In genomic region chr17:48300199-48300598, GRCm38 (mm10) we compare ENCODE assay signal across 11 mouse cellular contexts. TPM values are rescaled to one million over a fixed set of nuclear protein-coding genes. Genes with fewer than 3 reads are reported as not detected.
A peak's percentile ranks its signal among the peaks of the same experiment; 100 is the strongest.
DNase-seq lines count a peak whose midpoint lies in the region; ATAC-seq lines count a peak whose summit lies in the region.
"Had no signal": no experiment of that assay in that cellular context is flagged by ENCODE, and none has a peak within 500 bp of the region (broad histone marks: within the 10 kb centered on the region; RNA-seq: fewer than 3 reads in every experiment).

No protein-coding gene starts in this region.

- 11% methylated on average over 7 of the region's 7 CpGs for WGBS in liver, embryonic 12.5 days (ENCODE audit: insufficient replicate concordance)
- 73% methylated on average over 7 of the region's 7 CpGs for WGBS in hindbrain, embryonic 14.5 days

- peak; percentile 18 to 43 for DNase-seq in CD8-positive naive resting alpha-beta T cell, adult 2 months (ENCODE audit: low read depth in 2 of 2, low spot score in 2 of 2)
- DNase-seq in c-Kit-positive CD71-negative TER-119-negative erythroid progenitor cells, embryonic 14.5 days (ENCODE audit: low read depth): peak; percentile 65
- DNase-seq in spleen, adult 12 weeks (ENCODE audit: low spot score): peak; percentile 57
- DNase-seq in ovary, adult 18-20 months (ENCODE audit: low spot score): no peak
- DNase-seq in gastrocnemius, postnatal 36 days: no peak
- DNase-seq in cerebellum, adult 9-10 months: no peak
- DNase-seq in hindbrain, embryonic 14.5 days (ENCODE audit: low spot score): no peak
- DNase-seq: gastrocnemius, adult 2 months had no signal

- H3K4me3 ChIP-seq in liver, embryonic 12.5 days: peak overlapping the region; percentile 69
- H3K4me3 ChIP-seq in hindbrain, embryonic 14.5 days (replicated peaks; ENCODE audit: low read length): no peak overlapping the region
- H3K4me3 ChIP-seq: gastrocnemius, adult 2 months; limb, embryonic 13.5 days had no signal

- H3K27me3 ChIP-seq in liver, embryonic 12.5 days (replicated peaks): no peaks in the 10 kb centered on the region
- H3K27me3 ChIP-seq in hindbrain, embryonic 14.5 days (ENCODE audit: control insufficient read depth, insufficient read depth, low read length): no peaks in the 10 kb centered on the region
- H3K27me3 ChIP-seq: limb, embryonic 13.5 days had no signal

- peak overlapping the region; percentile 84 for H3K4me2 ChIP-seq in liver, embryonic 12.5 days
- H3K4me2 ChIP-seq in hindbrain, embryonic 14.5 days (replicated peaks): no peak overlapping the region
- H3K4me2 ChIP-seq: limb, embryonic 13.5 days had no signal

- H3K27ac ChIP-seq in liver, embryonic 12.5 days: peak overlapping the region; percentile 92
- no peak overlapping the region for H3K27ac ChIP-seq in hindbrain, embryonic 14.5 days
- H3K27ac ChIP-seq: gastrocnemius, adult 2 months; limb, embryonic 13.5 days had no signal

- H3K9me3 ChIP-seq in liver, embryonic 12.5 days (replicated peaks): no peaks in the 10 kb centered on the region
- no peaks in the 10 kb centered on the region for H3K9me3 ChIP-seq in hindbrain, embryonic 14.5 days (ENCODE audit: control insufficient read depth, low read length)
- H3K9me3 ChIP-seq: limb, embryonic 13.5 days had no signal

- H3K36me3 ChIP-seq in liver, embryonic 12.5 days: peaks cover 31% of the 10 kb centered on the region
- H3K36me3 ChIP-seq in hindbrain, embryonic 14.5 days (replicated peaks; ENCODE audit: control insufficient read depth, insufficient read depth): no peaks in the 10 kb centered on the region
- H3K36me3 ChIP-seq: limb, embryonic 13.5 days had no signal

- H3K4me1 ChIP-seq in liver, embryonic 12.5 days: peaks cover 81% of the 10 kb centered on the region
- no peaks in the 10 kb centered on the region for H3K4me1 ChIP-seq in hindbrain, embryonic 14.5 days (replicated peaks; ENCODE audit: control insufficient read depth, insufficient read depth, low read length)
- H3K4me1 ChIP-seq: limb, embryonic 13.5 days had no signal

- ATAC-seq in liver, embryonic 12.5 days: peak; percentile 82
- no peak for ATAC-seq in hindbrain, embryonic 14.5 days (ENCODE audit: low FRiP score)

- intact Hi-C loops in gastrocnemius, postnatal 36 days (cut with DNase I): no loop called here

- peak overlapping the region; percentile 80 for H3K9ac ChIP-seq in liver, embryonic 12.5 days
- H3K9ac ChIP-seq in hindbrain, embryonic 14.5 days: no peak overlapping the region
- H3K9ac ChIP-seq: limb, embryonic 13.5 days had no signal

RNA-seq across cellular contexts. Expression of gene Treml2, which starts 0.9 kb away (rescaled TPM):
- polyA plus RNA-seq in liver, embryonic 12.5 days (2016; fragmentation: Nextera tagmentation; extraction: Ambion mirVana): 6.3 and 7.5 TPM in 2 replicates
- total RNA-seq in gastrocnemius, postnatal 36 days (2021): under 1 TPM in 1 of 2 experiments, not detected in 1; 0.05 TPM
- polyA plus RNA-seq in hindbrain, embryonic 14.5 days (2014; fragmentation: Nextera tagmentation; extraction: Ambion mirVana): 0.09 TPM in 1 of 2 replicates, not detected in the other
- total RNA-seq: gastrocnemius, adult 2 months had no signal

RNA-seq across cellular contexts. Expression of gene B430306N03Rik, which starts 15.7 kb away (rescaled TPM):
- polyA plus RNA-seq in liver, embryonic 12.5 days (2016; fragmentation: Nextera tagmentation; extraction: Ambion mirVana): 1.4 and 2.0 TPM in 2 replicates
- under 1 TPM in 1 of 2 experiments, not detected in 1; 0.07 TPM for total RNA-seq in gastrocnemius, postnatal 36 days (2021)
- polyA plus RNA-seq in hindbrain, embryonic 14.5 days (2014; fragmentation: Nextera tagmentation; extraction: Ambion mirVana): 0.05 and 0.18 TPM in 2 replicates
- total RNA-seq: gastrocnemius, adult 2 months had no signal

RNA-seq across cellular contexts. Expression of gene Treml4, which starts 36.1 kb away (rescaled TPM):
- polyA plus RNA-seq in liver, embryonic 12.5 days (2016; fragmentation: Nextera tagmentation; extraction: Ambion mirVana): 2.8 and 3.7 TPM in 2 replicates
- not detected for total RNA-seq in gastrocnemius, postnatal 36 days (2021)
- 0.44 TPM in 1 of 2 replicates, not detected in the other for polyA plus RNA-seq in hindbrain, embryonic 14.5 days (2014; fragmentation: Nextera tagmentation; extraction: Ambion mirVana)
- total RNA-seq: gastrocnemius, adult 2 months had no signal

RNA-seq across cellular contexts. Expression of gene Trem2, which starts 46.0 kb away (rescaled TPM):
- 2.9 and 3.5 TPM in 2 replicates for polyA plus RNA-seq in liver, embryonic 12.5 days (2016; fragmentation: Nextera tagmentation; extraction: Ambion mirVana)
- under 1 TPM; 0.33 to 0.49 TPM for total RNA-seq in gastrocnemius, postnatal 36 days (2021)
- polyA plus RNA-seq in hindbrain, embryonic 14.5 days (2014; fragmentation: Nextera tagmentation; extraction: Ambion mirVana): 4.0 and 4.8 TPM in 2 replicates

RNA-seq across cellular contexts. Expression of gene Trem3, which starts 52.6 kb away (rescaled TPM):
- polyA plus RNA-seq in liver, embryonic 12.5 days (2016; fragmentation: Nextera tagmentation; extraction: Ambion mirVana): 0.77 and 1.3 TPM in 2 replicates
- not detected for total RNA-seq in gastrocnemius, postnatal 36 days (2021)
- polyA plus RNA-seq in hindbrain, embryonic 14.5 days (2014; fragmentation: Nextera tagmentation; extraction: Ambion mirVana): not detected in 2 replicates
- total RNA-seq: gastrocnemius, adult 2 months had no signal
- polyA plus RNA-seq: stomach, embryonic 14.5 days had no signal

Comparison
In these comparisons a context has a peak if more than half of its experiments do, and no peak if none do; other contexts are left out.
1. DNase-seq: peak in CD8-positive naive resting alpha-beta T cell, adult 2 months (2 of 2), c-Kit-positive CD71-negative TER-119-negative erythroid progenitor cells, embryonic 14.5 days (single experiment) and spleen, adult 12 weeks (single experiment); none in ovary, adult 18-20 months (single experiment), gastrocnemius, postnatal 36 days (0 of 2), cerebellum, adult 9-10 months (single experiment) and hindbrain, embryonic 14.5 days (single experiment).